Mouse (Mus musculus) regulatory T cell (primary cell): ENCODE measurements around the gene Il20rb.

ENCODE experiments used
- in situ Hi-C: fragments of 300-600 bp; cut with MboI, MseI; formaldehyde crosslinking; loops from one replicate; pipeline ENCODE4 v1.15.1; 2025; ENCODE audit warnings: high pct_unique_total_duplicates

Il20rb gene

DNA sequence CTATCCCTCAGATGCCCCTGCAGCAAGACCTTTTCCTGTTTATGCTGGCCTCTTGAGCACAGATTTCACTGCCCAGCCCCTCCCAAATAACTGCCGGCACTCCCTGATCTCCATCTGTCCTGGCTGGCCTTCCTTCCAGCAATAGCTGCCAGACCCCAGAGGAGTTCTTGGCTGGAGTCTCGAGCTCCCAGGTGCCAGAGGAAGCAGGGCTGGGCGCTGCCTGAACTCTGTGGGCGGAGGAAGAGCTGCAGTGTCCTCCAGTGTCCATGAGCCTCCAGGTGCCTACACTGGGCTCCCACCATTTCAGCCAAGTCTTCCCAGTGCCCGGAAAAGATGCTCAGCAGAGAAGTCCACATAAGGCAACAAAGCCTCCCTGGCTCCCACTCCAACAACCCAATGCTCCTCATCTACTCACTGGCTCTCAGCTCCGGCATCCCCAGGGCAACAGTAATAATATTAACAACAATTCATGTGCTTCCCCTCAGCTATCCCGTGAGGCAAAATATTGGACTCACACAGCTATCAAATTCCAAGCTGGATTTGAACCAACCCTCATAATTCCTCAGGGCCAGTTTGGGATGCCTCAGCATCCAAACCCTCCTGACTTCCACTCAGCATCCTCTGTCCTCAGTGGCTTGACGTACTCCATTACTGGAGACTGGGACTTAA lies 15.5 kb downstream of the Il20rb start:
- in situ Hi-C loops = no loop called here

- in situ Hi-C loops = no loop called here
Measured at GRCm38 (mm10) chr9:100470228-100470627, 16.4 kb downstream of the Il20rb start.

DNA sequence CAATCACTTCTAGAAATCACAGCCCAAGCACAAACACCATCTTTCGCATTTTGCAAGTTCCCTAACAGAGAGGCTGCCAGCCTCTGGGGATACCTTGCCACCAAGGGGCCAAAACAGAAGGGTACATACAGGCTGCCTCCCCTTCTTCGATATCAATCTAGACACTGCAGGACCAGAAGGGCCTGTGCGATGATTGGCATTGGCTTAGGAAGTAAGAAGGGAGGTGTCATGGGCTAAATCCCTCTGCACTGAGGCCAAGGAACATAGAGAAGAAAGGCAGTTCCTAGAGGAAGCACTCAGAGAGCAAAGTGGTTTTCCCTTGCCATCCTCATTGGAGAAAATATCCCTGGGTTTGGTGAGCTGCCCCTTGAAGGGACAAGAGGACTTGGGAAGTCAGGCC lies 16.9 kb downstream of the Il20rb start:
- in situ Hi-C loops = no loop called here

DNA sequence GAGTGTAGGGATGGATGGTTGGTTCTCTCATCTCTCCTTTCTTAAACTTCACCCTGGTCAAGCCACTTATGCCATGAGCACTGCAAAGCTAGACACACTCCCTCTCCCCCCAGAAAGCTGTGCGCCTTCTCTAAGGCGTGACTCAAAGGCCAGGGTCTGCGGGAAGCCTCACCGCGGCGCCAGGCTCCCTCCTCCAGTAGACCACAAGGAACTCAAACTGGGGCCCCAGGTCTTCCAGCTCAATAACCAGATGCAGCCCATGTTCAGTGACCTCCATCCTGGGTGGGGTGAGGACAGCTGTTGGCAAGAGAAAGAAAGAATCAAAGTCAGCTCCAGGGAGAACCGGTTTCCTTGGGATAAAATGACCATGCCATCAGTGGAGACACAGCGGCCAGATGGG lies 18.4 kb downstream of the Il20rb start:
- in situ Hi-C loops = no loop called here

DNA sequence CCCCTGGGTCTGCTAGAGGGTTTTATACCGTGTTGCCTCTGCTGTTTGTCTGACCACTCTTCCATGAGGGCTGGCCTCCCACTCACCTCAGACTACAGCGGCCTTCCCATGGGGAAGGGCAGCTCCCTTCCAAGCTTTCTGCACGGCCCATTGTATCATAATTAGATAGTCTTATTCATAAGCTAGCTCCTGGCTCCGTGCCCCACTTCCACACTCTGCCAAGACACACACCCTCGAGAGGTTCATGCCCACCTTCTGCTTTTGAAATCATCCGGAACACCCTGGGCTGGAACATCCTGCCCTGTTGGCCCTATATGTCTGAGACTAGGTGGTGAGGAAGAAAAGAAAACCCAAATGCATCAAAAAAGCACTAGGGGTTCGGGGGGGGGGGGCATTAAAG lies 18.9 kb downstream of the Il20rb start:
- in situ Hi-C loops = no loop called here

GRCm38 (mm10) chr9:100466743-100467142 lies 19.8 kb downstream of the Il20rb start:
- in situ Hi-C loops = no loop called here

DNA sequence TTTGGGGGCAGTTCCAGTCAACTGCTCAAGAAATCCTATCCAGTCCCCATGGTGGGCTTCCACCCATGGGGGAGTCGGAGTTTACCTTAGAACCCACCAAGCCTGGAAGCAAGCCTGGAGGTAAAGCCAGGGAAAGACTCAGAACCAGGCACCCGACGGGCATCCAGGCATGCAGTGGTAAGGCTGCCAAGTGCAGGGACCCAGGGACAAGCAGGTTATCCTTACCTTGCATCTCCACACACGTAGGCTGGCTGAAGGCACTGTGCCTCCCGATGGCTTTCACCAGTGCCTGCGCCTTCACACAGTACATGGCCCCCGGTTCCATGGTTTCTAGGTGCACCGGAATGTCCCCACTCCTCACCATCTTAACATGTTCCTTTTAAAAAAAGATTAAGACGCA lies 20.6 kb downstream of the Il20rb start:
- in situ Hi-C loops = no loop called here

GRCm38 (mm10) chr9:100465380-100465779 lies 21.2 kb downstream of the Il20rb start:
- in situ Hi-C loops = no loop called here

DNA sequence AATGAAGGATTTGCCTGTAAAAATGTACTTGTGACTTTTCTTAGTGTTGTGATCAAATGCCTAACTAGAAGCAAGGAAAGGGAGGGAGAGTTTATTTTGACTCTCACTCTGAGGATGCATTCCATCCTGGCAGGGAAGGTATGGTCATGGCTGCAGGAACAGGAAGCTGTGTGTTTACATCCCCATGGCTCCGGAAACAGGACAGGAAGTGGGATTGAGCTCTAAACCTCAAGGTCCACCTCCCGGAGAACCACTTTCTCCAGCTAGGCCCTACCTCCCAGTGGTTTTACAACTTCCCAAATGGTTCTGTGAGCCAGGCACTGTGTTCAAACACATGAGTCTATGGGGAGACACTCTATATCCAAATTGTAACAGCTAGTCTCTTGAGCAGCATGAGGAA lies 22.8 kb downstream of the Il20rb start:
- in situ Hi-C loops = no loop called here

DNA sequence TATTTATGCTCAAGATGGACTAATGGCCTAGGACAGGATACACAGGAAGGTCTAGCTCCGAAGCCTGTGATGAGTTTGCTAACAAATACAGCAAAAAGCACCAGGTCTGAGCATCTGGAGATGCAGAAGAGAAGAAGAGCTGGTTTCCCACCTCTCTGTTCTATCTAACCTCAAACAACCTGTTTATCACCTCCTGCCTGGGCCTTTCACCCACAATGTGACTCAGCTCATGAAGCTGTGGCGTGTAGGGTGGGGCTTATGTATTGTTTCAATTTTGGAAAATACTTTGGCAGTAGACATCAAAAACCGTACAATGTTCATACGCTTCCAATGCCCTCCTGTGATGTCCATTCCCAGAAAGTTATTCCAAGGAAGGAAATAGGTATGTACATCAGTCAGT lies 24.5 kb downstream of the Il20rb start:
- in situ Hi-C loops = no loop called here

DNA sequence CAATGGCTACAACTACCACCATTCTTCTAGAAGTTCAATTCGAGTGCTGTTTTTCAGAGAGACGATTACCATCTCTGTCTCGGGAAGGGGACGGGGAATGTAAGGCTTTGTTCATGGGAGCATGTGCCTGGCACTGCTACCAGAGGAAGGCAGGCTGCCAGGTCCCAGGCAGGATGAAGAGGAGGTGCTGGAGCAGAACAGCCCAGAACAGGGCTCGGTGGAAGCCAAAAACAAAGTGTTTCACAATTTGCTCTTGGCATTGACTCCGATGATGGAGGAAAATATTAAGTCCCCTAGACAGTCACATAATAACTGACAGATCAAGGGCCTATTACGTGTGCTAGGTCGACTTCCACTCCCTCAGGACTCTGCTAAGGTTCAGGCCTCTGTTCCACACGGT lies 24.9 kb downstream of the Il20rb start:
- in situ Hi-C loops = no loop called here

DNA sequence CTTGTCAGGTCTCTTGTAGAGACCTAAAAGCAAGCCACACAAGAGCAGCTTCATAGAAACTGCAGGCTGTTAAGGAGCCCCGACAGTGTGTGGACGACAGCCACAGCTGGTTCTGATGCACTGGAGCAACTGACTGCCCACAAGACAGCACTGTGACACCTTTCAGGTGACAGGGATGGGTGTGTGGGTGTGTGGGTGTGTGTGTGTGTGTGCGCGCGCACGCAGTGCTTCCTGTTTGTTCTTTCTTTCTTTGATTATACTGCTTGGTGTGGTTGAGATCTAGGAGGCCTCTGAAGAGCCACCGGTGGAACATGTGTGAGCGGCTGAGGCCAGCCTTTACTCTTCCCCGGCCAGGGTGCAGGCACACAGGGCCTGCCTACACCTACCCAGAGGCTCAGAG lies 26.4 kb downstream of the Il20rb start:
- in situ Hi-C loops = no loop called here

- in situ Hi-C loops = loop anchor here (5.0 kb wide), 1 partner anchor 179 kb away; no protein-coding TSS in a partner anchor
Measured at GRCm38 (mm10) chr9:100457971-100458681, 28.5 kb downstream of the Il20rb start.

DNA sequence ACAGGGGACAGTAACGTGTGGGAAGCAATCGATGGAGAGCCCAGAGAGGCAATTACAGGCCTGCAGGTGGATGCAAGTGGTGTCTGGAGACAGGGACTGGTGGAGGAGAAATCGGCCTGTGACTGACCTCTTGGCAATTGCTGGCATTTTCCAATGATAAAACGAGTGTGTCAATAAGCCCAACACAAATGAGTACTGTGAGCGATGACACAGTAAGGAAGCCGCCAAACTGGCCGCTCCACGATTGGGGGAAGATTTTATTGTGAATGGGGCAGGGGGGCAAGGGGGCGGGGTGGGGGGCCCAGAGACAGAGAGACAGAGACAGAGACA lies 32.0 kb downstream of the Il20rb start:
- in situ Hi-C loops = loop anchor here (5.0 kb wide), 1 partner anchor 93 kb away; the partner anchor contains the start of gene Nck1

DNA sequence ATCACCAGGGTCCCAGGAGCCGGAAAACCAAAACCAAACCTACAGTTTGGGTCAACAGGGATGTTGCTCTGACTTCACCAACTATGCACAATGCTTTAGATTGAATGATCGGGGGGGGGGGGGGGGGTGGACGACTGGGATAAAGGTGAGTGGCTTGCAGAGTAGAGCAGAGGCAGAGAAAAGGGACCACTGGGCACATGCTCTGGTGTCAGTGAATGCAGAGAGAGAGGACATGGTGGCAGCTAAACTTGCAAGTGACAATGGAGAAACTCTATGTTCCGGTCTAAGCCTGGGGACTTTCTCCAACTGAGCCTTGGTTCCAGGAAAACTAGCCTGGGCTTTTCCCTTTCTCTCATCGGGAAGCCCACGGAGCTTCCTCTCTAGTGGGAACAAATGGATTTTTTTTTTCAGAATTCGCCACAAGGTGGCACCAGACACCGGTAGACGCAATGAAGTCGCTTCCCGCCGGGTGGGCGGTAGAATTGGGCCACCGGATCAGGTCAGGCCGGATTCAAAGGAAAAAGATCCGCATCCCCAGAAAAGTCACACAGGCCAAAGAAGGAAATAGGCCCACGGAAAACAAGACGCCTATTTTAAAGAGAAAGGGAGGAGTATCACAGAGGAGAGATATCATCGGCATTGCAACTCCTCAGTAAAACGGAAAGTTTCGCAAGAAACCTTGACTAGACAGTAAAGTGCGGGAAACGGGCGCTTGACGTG lies 32.5 kb downstream of the Il20rb start:
- in situ Hi-C loops = loop anchor here (5.0 kb wide), 1 partner anchor 93 kb away; the partner anchor contains the start of gene Nck1

- in situ Hi-C loops = loop anchor here (5.0 kb wide), 1 partner anchor 95 kb away; the partner anchor contains the start of gene Nck1
Measured at GRCm38 (mm10) chr9:100452432-100452831, 34.2 kb downstream of the Il20rb start.

DNA sequence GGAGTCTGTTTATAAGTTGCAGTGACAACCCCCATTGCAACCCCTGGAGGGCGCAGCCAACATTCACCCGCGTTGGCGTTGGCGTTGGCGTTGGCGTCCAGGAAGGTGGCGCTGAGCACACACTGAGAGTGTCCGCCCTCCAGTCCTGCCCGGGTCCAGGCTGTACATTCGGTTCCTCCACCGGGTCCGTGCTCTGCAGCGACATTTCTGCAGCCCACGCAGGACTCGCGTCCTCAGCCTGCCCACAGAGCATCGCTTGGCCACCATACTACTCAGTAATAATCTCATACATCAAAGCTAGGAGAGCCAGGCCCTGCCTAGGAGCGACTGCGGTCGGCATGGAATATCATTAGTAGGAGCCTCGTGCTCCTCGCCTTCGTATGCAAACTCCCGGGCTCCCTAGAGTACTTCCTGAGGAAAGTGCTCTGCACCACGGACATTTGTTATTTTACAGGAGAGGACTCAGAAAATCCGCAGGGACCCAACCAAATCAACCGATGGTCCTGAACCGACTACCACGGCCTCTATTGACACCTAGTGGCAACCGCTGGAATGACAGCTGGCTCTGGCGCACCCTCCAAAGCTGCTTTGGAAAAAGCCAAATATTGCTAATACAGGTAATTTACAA lies 40.4 kb downstream of the Il20rb start:
- in situ Hi-C loops = no loop called here

- in situ Hi-C loops = no loop called here
Measured at GRCm38 (mm10) chr9:100440111-100440790, 46.3 kb downstream of the Il20rb start.

GRCm38 (mm10) chr9:100439481-100439880 lies 47.1 kb downstream of the Il20rb start:
- in situ Hi-C loops = no loop called here

DNA sequence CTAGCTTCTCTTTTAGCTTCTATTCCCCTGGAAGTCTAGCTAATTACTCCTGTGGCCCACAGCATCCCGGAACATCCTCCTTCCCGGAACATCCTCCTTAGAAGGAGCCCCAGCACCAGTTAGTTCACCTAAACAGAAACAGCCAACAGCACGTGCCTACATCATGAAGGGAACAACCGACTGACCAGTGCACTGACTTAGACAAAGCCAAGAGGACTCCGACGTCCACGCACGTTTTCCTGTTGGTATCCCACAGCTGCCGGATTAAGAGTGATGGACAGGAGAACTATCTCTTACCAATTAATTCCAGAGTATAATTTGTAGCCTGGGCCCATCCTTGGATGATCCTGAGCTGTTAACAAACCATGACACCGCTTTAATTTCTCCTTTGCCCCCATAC lies 47.6 kb downstream of the Il20rb start:
- in situ Hi-C loops = no loop called here

DNA sequence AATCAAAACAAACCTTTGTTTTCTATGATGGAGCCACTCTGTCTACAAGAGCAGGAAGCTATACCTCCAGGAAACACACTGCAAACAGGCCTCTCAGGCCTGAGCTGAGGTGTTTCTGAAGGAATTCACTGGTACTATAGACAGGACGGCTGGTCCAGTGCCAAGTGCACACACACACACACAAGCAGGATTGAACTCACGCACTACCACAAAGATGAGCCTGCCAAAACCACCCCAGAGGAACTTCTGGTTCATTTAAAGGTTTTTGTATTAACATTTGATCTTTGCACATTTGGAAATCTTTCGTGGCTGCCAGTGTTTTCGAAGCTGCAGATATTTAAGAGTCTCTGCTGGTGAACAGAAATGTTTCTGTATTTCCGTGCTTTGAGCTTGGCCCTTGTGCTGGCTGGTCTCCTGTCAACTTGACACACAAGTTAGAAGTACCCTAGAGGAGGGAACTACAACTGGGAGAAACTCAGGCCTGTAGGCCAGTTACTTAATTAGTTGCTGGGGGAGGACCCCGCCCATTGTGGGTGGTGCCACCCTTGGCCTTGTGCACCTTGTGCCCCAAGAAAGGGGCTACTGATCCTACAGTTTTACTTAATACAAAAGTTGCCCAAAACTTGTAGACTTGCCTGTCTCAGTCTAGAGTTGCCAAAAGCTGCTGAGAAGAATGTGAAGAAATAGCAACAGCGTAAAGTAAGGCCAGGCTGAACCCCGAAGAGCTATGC lies 49.6 kb downstream of the Il20rb start:
- in situ Hi-C loops = no loop called here
